Mouse (Mus musculus): ENCODE results near the gene Aox2.
"Not testable (repeated sequence)": the region's sequence is repeated elsewhere in the genome, so short reads cannot be mapped to it uniquely, and the experiment has no call there.

Aox2 gene

DNA sequence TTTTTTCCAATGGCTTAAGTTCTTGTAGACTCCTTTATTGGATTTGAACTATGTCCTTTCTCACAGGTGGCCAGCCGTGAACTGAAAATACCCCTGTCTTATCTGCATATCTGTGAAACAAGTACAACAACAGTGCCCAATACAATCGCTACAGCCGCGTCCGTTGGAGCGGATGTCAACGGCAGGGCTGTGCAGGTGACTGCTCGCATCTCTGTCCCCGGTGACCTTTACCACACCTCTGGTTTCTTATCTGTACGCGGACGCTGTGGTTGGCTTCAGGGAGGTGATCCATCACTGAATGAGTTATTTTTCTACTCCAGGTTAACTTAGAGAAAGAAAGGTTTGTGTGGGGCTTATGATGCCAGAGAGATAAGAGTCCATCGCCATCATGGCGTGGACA lies 68.0 kb downstream of the Aox2 start:
- no peak for DNase-seq (ENCODE audit: low spot score in 2 of 2)

- DNase-seq (ENCODE audit: low spot score in 2 of 2), result no peak
Observed at GRCm38 (mm10) chr1:58348712-58349111, 70.6 kb downstream of the Aox2 start.

DNA sequence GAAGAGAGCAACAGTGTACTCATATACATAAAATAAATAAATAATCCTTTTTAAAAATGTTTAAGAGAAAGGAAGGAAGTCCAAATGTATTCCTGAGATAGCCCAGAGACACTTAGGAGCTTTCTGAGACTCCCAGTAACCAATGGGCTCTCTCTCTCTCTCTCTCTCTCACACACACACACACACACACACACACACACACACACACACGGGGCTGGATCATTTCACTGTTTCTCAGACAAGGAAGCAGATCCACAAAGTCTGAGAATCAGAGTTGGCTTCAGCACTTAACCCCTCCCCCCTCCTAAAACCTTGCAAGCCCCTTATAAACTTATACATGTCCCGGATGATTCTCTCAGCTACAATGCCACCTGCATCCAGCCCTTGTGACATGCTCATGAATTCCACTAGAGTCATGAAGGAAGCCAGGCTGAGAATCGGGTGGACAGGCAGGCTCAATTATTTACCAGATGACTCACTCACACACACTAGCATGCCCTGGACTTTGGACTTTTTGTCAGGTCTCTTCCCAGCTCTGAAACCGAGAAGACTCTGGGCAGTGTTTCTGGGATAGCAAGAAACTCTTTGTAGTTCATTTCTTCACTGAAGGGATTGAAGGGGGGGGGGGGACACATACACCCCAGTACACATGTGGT lies 75.2 kb downstream of the Aox2 start:
- no peak for DNase-seq (ENCODE audit: low spot score in 2 of 2)

GRCm38 (mm10) chr1:58358958-58359901 lies 81.1 kb downstream of the Aox2 start:
- peak; percentile 31 for DNase-seq (ENCODE audit: low spot score in 2 of 2)

DNA sequence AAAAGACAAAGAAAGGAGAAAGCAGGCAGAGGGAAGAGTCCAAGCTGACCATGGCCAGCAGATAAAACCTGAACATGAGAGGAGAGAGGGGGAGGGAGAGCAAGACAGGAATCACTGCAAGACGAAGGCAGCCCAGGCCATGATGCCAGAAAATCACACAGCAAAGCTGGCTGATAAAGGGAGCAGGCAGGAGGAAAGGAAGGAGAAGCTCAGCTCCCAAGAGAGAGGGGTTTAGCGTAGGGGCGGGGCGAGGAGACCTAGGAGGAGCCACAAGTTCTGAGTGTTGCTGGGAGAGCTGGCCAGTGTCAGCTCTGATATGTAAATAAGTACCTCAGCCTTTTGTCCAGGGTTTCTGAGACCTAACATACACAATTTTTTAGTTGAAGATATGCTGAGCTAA lies 84.2 kb downstream of the Aox2 start:
- no peak for DNase-seq (ENCODE audit: low spot score in 2 of 2)

GRCm38 (mm10) chr1:58364551-58364950 lies 86.4 kb downstream of the Aox2 start:
- DNase-seq (ENCODE audit: low spot score in 2 of 2), result no peak

DNA sequence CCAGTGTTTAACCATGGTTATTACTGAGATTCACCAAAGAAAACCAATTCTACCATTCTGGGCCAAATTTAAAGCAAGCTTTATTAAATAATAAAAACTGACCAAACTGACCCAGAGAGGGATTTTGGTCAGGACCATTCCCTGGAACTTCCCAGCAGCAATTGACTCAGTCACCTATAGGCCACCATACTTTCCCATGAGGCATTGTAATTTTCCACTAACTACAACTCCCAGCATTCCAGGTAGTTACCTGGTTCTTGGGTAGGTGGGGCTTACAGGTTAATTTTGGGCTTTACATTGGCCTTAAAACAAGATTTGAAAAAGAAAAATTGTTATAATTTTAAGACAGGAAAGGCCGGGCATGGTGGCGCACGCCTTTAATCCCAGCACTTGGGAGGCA lies 87.7 kb downstream of the Aox2 start:
- no peak for DNase-seq (ENCODE audit: low spot score in 2 of 2)

GRCm38 (mm10) chr1:58366737-58367471 lies 88.8 kb downstream of the Aox2 start:
- DNase-seq (ENCODE audit: low spot score in 2 of 2), result no peak

- no peak for DNase-seq (ENCODE audit: low spot score in 2 of 2)
Observed at GRCm38 (mm10) chr1:58369716-58370115, 91.6 kb downstream of the Aox2 start.

DNA sequence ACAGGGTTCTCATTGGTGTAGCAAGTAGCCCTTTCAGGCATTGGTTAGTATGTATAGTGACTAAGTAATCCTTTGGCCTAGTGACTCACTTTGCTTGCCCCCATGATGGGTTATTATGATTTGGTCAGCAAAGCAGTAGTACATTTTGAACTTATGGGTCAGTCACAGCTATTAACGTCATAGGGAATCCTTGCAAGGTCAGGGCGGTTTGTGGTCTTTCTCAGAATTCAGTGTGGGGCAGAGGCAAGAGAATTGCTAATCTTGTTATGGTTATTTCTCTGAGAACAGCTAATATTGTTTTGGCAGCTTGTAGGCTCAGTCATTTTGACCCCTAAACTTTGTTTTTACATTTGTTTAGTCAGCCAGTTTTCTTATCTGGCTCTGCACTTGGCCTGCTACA lies 96.1 kb downstream of the Aox2 start:
- not testable (repeated sequence) for DNase-seq (ENCODE audit: low spot score in 2 of 2)

DNA sequence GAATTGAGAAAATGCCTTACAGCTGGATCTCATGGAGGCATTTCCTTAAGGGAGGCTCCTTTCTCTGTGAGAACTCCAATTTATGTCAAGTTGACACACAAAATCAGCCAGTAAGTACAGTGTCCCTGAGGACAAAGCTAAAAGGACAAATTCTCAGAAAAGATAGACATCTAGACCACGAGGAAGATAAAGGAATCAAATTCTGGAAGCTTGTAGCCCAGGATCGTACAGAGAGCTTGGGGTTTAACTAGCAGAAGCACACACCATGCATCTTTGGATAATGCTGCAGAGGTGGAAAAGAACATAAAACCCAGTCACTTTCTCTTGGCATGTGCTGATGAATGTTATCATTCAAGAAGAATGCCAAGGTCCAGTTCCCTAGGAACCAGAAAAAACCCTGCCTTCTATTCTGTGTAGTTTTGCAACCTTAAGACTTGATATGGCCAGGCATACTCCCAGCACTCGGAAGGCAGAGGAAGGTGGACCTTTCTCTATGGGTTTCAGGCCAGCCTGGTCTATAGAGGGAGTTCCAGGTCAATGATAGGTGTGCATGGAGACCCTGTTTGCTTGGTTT lies 97.5 kb downstream of the Aox2 start:
- no peak for DNase-seq (ENCODE audit: low spot score in 2 of 2)

GRCm38 (mm10) chr1:58382586-58383281 lies 104.6 kb downstream of the Aox2 start:
- DNase-seq (ENCODE audit: low spot score in 2 of 2), result no peak

- DNase-seq (ENCODE audit: low spot score in 2 of 2), result no peak
Observed at GRCm38 (mm10) chr1:58391421-58392267, 113.5 kb downstream of the Aox2 start.

GRCm38 (mm10) chr1:58392268-58392651 lies 114.1 kb downstream of the Aox2 start:
- DNase-seq (ENCODE audit: low spot score in 2 of 2), result peak in 1 of 2 experiments; percentile 17

- DNase-seq (ENCODE audit: low spot score in 2 of 2), result peak; percentile 84 to 85
Observed at GRCm38 (mm10) chr1:58392652-58393283, 114.6 kb downstream of the Aox2 start, which contains the start of gene Bzw1. Gene Bzw1, plus strand, starts transcription at chr1:58392898.

DNA sequence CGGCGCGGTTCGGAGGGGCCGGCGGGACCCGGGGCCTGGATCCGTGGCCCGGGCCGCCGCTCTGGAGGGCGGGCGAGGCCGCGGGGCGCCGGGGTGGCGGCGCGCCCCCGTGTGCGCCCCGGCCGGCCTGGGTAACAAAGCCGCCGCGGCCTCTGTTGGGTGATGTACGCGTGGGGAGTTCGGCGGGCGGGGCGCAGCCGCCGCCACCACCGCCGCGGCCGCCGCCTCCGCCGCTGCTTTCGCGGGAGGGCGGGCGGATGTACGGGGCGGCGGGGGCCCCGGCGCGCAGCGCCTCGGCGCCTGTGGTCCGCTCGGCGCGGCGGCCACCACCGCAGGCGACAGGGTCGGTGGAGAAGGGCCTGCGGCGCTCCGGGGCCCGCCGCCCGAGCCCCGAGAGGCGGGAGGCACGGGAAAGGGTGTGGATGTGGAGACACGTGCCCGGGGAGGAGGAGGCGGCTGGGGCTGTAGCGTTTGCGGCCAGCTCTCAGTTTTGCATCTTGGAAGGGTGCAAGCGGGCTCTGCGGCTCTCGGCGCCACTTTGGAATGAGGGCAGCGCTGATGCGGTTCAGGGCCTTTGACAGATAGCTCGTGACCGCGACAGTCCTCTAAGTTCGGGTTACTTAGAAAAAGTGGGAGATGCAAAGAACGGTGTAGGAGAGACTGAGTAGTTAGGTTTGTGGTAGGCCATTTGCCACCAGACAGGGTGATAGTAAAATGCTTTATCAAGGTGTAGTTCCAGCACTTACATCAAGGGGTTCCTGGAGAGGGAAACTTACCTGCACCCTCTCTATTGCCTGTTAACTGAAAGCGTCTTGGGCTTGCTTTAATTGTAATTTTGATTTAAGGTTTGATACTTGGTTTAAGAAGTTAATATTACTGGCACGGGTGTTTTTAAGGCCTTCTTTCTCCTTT lies 115.4 kb downstream of the Aox2 start:
- DNase-seq (ENCODE audit: low spot score in 2 of 2), result peak in 1 of 2 experiments; percentile 32

DNA sequence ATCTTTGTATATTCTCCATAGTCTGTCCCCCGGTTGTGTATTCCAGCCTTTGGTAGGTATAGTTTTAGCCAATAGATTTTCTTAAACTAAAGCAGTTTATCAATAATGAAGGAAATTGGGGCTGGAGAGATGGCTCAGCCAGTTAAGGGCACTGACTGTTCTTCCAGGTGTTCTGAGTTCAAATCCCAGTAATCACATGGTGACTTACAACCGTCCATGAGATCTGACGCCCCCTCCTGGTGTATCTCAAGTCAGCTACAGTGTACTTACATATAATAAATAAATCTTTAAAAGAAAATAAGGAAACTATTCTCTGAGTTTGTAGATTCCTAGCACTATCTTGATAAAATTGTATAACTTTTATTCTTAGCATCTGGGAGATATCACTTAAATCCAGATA lies 117.2 kb downstream of the Aox2 start:
- DNase-seq (ENCODE audit: low spot score in 2 of 2), result no peak

- DNase-seq (ENCODE audit: low spot score in 2 of 2), result no peak
Observed at GRCm38 (mm10) chr1:58396179-58396578, 118.1 kb downstream of the Aox2 start.

- DNase-seq (ENCODE audit: low spot score in 2 of 2), result no peak
Observed at GRCm38 (mm10) chr1:58397731-58398130, 119.6 kb downstream of the Aox2 start.
